Mouse (Mus musculus) kidney, embryonic 16.5 days (tissue): ENCODE measurements around the gene Scn10a. TPM values are rescaled to one million over a fixed set of nuclear protein-coding genes. Genes with fewer than 3 reads are reported as not detected.

Experiments used
- ATAC-seq: fragments of 200-750 bp; cut with Nextera tagmentation; 2 replicates; pipeline ENCODE4 v1.8.0; 2017; ENCODE audit warnings: moderate TSS enrichment; ENCODE audit not compliant: low FRiP score, low TSS enrichment
- H3K27ac ChIP-seq: fragments of 300-500 bp; sonication (generic); 2 replicates; pipeline ENCODE4 v1.5.1; 2014; ENCODE audit warnings: low read length
- H3K27me3 ChIP-seq: fragments of 300-500 bp; sonication (generic); 2 replicates; pipeline ENCODE4 v1.6.1; 2014; ENCODE audit warnings: low read length, control low read depth, mixed read lengths; ENCODE audit not compliant: insufficient read depth
- H3K36me3 ChIP-seq: fragments of 300-500 bp; sonication (generic); 2 replicates; pipeline ENCODE4 v1.6.1; 2014; ENCODE audit warnings: low read length, control low read depth, mixed read lengths; ENCODE audit not compliant: insufficient read depth
- H3K4me1 ChIP-seq: fragments of 300-500 bp; sonication (generic); 2 replicates; pipeline ENCODE4 v1.6.1; 2014; ENCODE audit warnings: low read length, control low read depth, mixed read lengths; ENCODE audit not compliant: insufficient read depth
- H3K4me2 ChIP-seq: fragments of 300-500 bp; sonication (generic); replicated peaks from 2 replicates; pipeline ENCODE4 v1.6.1; 2014; ENCODE audit warnings: low read depth, low read length
- H3K4me3 ChIP-seq: fragments of 300-500 bp; sonication (generic); 2 replicates; pipeline ENCODE4 v1.5.1; 2014; ENCODE audit warnings: mild to moderate bottlenecking, low read length
- H3K9ac ChIP-seq: fragments of 300-500 bp; sonication (generic); replicated peaks from 2 replicates; pipeline ENCODE4 v1.6.1; 2014; ENCODE audit warnings: low read length
- H3K9me3 ChIP-seq: fragments of 300-500 bp; sonication (generic); 2 replicates; pipeline ENCODE4 v1.6.1; 2016; ENCODE audit warnings: low read length, control low read depth
- WGBS: fragments of 180-500 bp; shearing (Covaris S2); extraction: QIAGEN DNeasy Blood & Tissue Kit; methylation state at CpG from one replicate; pipeline ENCODE4 v1.1.7; 2014; 5-methylcytosine and 5-hydroxymethylcytosine counted together
- polyA plus RNA-seq: library from polyadenylated mRNA; unstranded; fragments of >200 nt; fragmentation: Nextera tagmentation; extraction: Ambion mirVana; gene quantifications from 2 replicates; pipeline ENCODE4 v1.2.1, GENCODE M21; 2015

The Scn10a gene
- polyA plus RNA-seq, 1 experiment from 2014 or later, result 0.02 TPM

DNA sequence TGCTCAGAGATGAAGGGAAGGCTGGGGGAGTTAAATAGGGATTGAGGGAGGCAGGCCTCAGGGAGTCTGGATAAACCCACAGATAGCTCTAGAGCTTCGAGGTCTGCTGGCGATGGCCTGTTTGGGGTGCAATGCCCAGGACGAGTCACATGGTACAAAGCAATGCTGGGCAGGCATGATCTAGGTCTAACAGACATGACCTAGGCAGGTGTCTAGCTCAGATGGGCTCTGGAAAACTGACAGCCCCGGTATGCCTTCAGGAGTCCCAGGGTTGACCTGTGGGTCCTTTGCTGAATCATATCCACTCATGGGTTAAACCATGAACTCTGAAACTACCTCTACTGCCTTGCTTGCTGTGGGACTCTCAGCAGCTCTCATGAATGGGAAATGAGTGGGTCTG, 7.9 kb upstream of the Scn10a start:
- Histone ChIP-seq H3K9me3 (no peaks in the 10 kb centered on the region), H3K27ac (no peak overlapping the region), H3K27me3 (no peaks in the 10 kb centered on the region), H3K9ac (no peak overlapping the region), H3K4me1 (no peaks in the 10 kb centered on the region), H3K36me3 (no peaks in the 10 kb centered on the region), H3K4me2 (no peak overlapping the region), H3K4me3 (no peak overlapping the region)
- ATAC-seq, result no peak
- WGBS, result 92% methylated on average over 4 of the region's 4 CpGs

DNA sequence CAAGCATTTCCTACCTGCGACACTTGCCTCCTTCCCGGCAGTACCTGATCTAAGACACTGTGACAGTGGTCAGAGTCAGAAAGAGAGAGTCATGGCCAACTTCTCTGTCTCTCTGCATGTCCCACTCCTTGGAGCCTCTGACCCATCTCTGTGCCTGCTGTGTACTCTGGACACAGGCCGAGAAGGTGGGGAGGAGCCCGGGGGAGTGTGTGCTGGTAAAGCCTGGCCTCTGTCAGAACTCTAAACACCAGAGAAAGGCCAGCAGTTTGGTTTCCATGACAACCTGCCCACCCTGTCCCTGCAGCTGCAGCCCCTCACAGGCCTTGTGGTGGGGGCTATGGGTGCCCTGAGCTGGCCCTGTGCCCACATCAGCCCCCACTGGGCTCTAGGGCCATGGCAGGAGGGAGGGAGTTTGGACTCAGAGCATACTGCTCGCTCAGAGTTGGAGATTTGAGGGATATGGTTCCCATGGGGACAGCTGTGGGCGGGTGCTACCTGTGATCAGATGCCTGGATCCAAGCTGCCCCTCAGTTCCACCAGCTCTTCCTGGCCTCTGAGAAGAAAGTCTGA, 6.3 kb upstream of the Scn10a start:
- Histone ChIP-seq H3K4me3 (no peak overlapping the region), H3K27ac (no peak overlapping the region), H3K27me3 (no peaks in the 10 kb centered on the region), H3K9me3 (no peaks in the 10 kb centered on the region), H3K4me2 (no peak overlapping the region), H3K36me3 (no peaks in the 10 kb centered on the region), H3K4me1 (no peaks in the 10 kb centered on the region), H3K9ac (no peak overlapping the region)
- no peak for ATAC-seq
- 50% methylated on average over 6 of the region's 6 CpGs for WGBS

DNA sequence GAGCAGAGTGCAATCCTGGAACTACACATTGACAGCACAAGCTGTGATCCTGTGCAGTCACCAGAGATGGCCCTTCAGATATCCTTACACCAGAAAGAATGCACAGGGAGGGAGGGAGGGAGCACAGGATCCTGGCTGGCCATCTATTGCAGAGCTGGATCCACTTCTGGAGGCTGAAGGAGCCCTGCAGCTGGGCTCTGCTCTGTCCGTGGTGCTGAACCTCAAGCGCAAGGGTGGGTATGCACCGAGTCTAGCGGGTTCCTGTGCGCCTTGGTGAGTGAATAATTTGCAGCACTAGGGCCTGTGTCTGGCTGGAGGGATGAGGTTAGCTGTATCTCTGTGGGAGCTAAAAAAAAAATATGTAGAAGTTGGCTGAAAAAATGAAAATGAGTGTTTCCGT, 12.4 kb downstream of the Scn10a start:
- H3K27me3 ChIP-seq, result no peaks in the 10 kb centered on the region
- ATAC-seq, result peak; percentile 83
- H3K4me3 ChIP-seq, result no peak overlapping the region
- H3K9ac ChIP-seq, result no peak overlapping the region
- H3K4me2 ChIP-seq, result no peak overlapping the region
- H3K4me1 ChIP-seq, result no peaks in the 10 kb centered on the region
- H3K9me3 ChIP-seq, result no peaks in the 10 kb centered on the region
- no peaks in the 10 kb centered on the region for H3K36me3 ChIP-seq
- WGBS, result 12% methylated on average over 6 of the region's 6 CpGs
- no peak overlapping the region for H3K27ac ChIP-seq

DNA sequence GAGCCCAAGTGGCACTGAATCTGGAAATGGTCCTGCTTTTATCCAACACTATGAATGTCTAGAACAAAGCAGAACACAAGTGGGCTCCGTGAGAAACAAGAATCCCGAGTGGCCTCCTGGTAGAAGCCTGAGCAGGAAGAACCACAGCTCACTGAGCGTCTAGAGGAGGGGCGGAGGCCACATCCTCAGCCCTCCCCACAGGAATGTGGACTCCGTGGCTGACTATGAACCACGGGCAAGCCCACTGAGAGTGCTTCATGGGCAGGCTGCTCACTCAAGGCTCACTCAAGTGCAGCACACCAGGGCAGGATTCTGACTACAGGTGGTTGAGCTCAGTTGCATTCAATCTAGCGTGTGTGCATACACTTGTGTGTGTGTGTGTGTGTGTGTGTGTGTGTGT, 27.6 kb downstream of the Scn10a start:
- Histone ChIP-seq H3K27me3 (no peaks in the 10 kb centered on the region), H3K9me3 (no peaks in the 10 kb centered on the region), H3K9ac (no peak overlapping the region), H3K27ac (no peak overlapping the region), H3K36me3 (no peaks in the 10 kb centered on the region), H3K4me2 (no peak overlapping the region), H3K4me3 (no peak overlapping the region), H3K4me1 (no peaks in the 10 kb centered on the region)
- 53% methylated on average over 7 of the region's 7 CpGs for WGBS
- no peak for ATAC-seq

DNA sequence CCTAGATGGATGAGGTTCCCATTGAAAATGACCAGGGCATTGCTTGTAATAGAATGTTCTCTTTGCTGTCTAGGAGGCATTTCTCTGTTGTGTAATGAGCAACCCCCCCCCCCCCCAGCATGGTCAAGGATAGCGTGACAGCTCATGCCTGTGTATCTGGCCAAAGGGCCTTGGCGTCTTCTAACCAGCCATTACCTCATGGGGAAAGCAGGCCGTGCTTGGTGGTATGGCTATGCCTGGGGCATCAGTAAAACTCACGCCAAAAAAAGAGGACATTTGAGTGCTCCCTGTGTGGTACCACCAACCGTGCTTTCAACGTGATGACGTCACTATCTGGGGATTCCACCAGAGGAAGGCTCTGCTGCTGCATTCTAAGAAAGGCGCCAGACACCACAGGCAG, 28.1 kb downstream of the Scn10a start:
- peaks cover 3% of the 10 kb centered on the region; the same call in 1 of the 2 replicates for H3K9me3 ChIP-seq
- no peak overlapping the region for H3K9ac ChIP-seq
- no peaks in the 10 kb centered on the region for H3K36me3 ChIP-seq
- no peak for ATAC-seq
- no peak overlapping the region for H3K4me3 ChIP-seq
- H3K4me1 ChIP-seq, result no peaks in the 10 kb centered on the region
- no peaks in the 10 kb centered on the region for H3K27me3 ChIP-seq
- 80% methylated on average over 8 of the region's 8 CpGs for WGBS
- H3K27ac ChIP-seq, result no peak overlapping the region
- H3K4me2 ChIP-seq, result no peak overlapping the region

DNA sequence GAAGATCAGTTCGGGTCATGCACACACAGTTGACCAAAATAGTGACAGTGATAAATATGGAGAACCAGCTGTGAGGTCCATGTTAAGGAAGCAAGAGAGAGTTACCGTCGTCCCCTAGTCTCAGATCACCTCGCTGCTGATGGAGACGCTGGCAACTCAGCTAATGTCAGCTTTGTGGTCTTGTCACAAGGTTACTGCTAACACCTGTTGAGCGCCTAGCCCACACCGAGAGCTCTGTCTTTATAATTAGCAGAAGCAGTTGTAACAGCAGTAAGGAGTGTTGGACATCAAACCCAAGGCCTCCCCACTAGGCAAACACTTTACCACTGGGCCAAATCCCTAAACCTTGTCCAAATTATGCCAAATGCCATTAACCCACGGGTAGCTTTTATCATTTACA, 31.2 kb downstream of the Scn10a start:
- no peak overlapping the region for H3K4me3 ChIP-seq
- no peaks in the 10 kb centered on the region for H3K4me1 ChIP-seq
- H3K9me3 ChIP-seq, result peaks cover 4% of the 10 kb centered on the region; the same call in 1 of the 2 replicates
- H3K9ac ChIP-seq, result no peak overlapping the region
- no peaks in the 10 kb centered on the region for H3K36me3 ChIP-seq
- no peaks in the 10 kb centered on the region for H3K27me3 ChIP-seq
- ATAC-seq, result no peak
- H3K4me2 ChIP-seq, result no peak overlapping the region
- H3K27ac ChIP-seq, result no peak overlapping the region
- 67% methylated on average over 8 of the region's 8 CpGs for WGBS

DNA sequence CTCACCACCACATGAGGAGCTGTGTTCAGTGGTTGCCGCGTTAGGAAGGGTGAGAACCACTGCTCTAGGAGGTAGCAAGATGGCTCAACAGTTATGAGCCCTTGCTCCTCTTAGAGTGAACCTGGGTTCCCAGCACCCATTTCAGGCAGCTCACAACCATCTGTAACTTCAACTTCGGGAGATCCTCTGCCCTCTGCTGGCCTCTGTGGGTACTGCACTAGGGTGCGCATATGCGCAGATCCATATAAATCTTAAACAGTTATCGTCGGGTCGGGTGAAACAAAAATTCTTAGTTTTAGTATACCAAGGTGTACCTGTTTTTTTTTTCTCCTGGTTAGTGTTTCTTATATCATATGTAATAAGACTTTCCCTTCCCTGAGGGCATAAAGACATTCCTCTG, 32.9 kb downstream of the Scn10a start:
- peaks cover 4% of the 10 kb centered on the region; the same call in 1 of the 2 replicates for H3K9me3 ChIP-seq
- WGBS, result 93% methylated on average over 8 of the region's 8 CpGs
- H3K27me3 ChIP-seq, result no peaks in the 10 kb centered on the region
- no peak overlapping the region for H3K4me2 ChIP-seq
- H3K4me1 ChIP-seq, result no peaks in the 10 kb centered on the region
- no peak overlapping the region for H3K9ac ChIP-seq
- no peak overlapping the region for H3K4me3 ChIP-seq
- H3K27ac ChIP-seq, result no peak overlapping the region
- no peak for ATAC-seq
- no peaks in the 10 kb centered on the region for H3K36me3 ChIP-seq

DNA sequence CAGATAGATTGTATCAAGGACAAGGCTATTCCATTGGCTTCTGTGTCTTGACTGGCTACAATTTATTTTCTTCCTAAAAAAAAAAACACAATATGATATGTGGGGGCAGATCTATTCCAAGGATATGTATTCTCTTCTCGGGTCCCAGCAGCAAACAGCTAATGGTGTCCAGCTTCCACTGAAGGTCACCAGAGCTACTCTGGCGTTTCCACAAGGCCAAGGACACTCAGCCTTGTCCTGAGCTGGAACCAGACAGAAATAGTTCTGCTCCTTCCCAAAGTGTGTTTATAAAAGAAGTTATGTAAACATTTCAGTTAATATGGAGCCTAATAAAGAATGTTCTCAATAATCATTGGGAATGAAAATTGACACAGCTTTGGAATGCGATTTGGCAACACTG, 38.2 kb downstream of the Scn10a start:
- Histone ChIP-seq H3K9ac (no peak overlapping the region), H3K9me3 (peaks cover under 1% of the 10 kb centered on the region; the same call in 1 of the 2 replicates), H3K27ac (no peak overlapping the region), H3K36me3 (no peaks in the 10 kb centered on the region), H3K4me1 (no peaks in the 10 kb centered on the region), H3K27me3 (no peaks in the 10 kb centered on the region), H3K4me3 (no peak overlapping the region), H3K4me2 (no peak overlapping the region)
- ATAC-seq, result no peak
- 63% methylated on average over 3 of the region's 3 CpGs for WGBS

DNA sequence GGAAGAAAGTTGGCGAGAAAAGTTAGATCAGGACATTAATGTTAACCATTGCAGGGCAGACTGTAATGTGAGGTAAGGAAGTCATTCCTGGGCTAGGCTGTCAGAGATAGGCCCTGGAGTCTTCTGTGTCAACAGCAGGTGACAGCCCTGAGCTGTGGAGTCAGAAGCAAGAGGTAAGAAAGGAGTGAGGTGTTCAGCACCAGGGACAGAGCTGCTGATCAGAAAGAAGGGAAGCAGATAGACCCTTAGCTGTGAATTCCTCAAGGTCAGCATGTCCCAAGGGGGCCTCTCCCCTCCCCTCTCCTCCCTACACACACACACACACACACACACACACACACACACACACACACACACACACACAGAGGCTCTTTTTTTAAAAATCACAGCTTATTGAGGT, 55.0 kb downstream of the Scn10a start:
- ATAC-seq, result no peak
- no peaks in the 10 kb centered on the region for H3K4me1 ChIP-seq
- 42% methylated on average over 1 of the region's 1 CpGs for WGBS
- no peak overlapping the region for H3K4me3 ChIP-seq
- no peaks in the 10 kb centered on the region for H3K9me3 ChIP-seq
- no peaks in the 10 kb centered on the region for H3K27me3 ChIP-seq
- no peaks in the 10 kb centered on the region for H3K36me3 ChIP-seq
- no peak overlapping the region for H3K9ac ChIP-seq
- no peak overlapping the region for H3K4me2 ChIP-seq
- H3K27ac ChIP-seq, result no peak overlapping the region

DNA sequence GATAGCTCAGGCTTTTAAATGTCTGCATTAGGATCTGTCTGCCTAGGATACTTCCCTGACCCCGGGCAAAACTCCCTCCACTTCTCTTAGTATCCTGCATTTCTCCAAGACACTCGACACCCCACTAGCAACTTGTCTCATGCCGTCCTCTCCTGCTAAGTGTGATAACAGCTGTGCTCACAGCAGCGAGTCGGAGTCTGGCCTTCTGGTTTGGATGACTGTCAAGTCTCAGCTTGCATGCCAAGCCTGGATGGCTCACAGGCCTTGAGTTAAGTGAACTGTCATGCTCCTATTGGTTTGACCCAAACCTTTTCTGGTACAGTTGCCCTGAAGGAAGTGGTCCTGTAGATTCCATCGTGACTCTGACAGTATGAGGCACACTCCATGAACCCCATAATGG, 63.0 kb downstream of the Scn10a start:
- Histone ChIP-seq H3K4me1 (no peaks in the 10 kb centered on the region), H3K4me3 (no peak overlapping the region), H3K27ac (no peak overlapping the region), H3K9me3 (no peaks in the 10 kb centered on the region), H3K9ac (no peak overlapping the region), H3K4me2 (no peak overlapping the region), H3K27me3 (no peaks in the 10 kb centered on the region), H3K36me3 (no peaks in the 10 kb centered on the region)
- ATAC-seq, result no peak
- 27% methylated on average over 6 of the region's 6 CpGs for WGBS
